Mouse (Mus musculus) midbrain, embryonic 11.5 days (tissue): ENCODE measurements at regions not wholly inside any gene's neighbourhood (a gene's known extent, or its start where the extent isn't known, plus 50 kb on each side); places are given as distances from the start of the nearest gene placed in this dataset.
A peak's percentile ranks its signal among the peaks of the same experiment; 100 is the strongest.

ENCODE experiments used
- ATAC-seq: fragments of 200-750 bp; cut with Nextera tagmentation; 2 replicates; pipeline ENCODE4 v1.8.0; 2017; ENCODE audit warnings: moderate TSS enrichment, moderate library complexity; ENCODE audit not compliant: low FRiP score
- DNase-seq: peaks from one replicate; pipeline ENCODE4 v3.0.0; 2015; ENCODE audit warnings: low spot score; ENCODE audit errors: missing footprints
- H3K27ac ChIP-seq: fragments of 300-500 bp; sonication (generic); 2 replicates; pipeline ENCODE4 v1.5.1; 2014; ENCODE audit warnings: low read depth, low read length
- H3K27me3 ChIP-seq: fragments of 300-500 bp; sonication (generic); 2 replicates; pipeline ENCODE4 v1.6.1; 2014; ENCODE audit warnings: mild to moderate bottlenecking, low read length, moderate library complexity, mixed read lengths; ENCODE audit not compliant: control insufficient read depth, insufficient read depth
- H3K36me3 ChIP-seq: fragments of 300-500 bp; sonication (generic); 2 replicates; pipeline ENCODE4 v1.6.1; 2014; ENCODE audit warnings: mild to moderate bottlenecking, low read length, moderate library complexity, mixed read lengths; ENCODE audit not compliant: control insufficient read depth, insufficient read depth
- H3K4me1 ChIP-seq: fragments of 300-500 bp; sonication (generic); 2 replicates; pipeline ENCODE4 v1.6.1; 2014; ENCODE audit warnings: low read length; ENCODE audit not compliant: control insufficient read depth, insufficient read depth
- H3K4me2 ChIP-seq: fragments of 300-500 bp; sonication (generic); 2 replicates; pipeline ENCODE4 v1.6.1; 2014; ENCODE audit warnings: mild to moderate bottlenecking, moderate library complexity
- H3K4me3 ChIP-seq: fragments of 300-500 bp; sonication (generic); 2 replicates; pipeline ENCODE4 v1.5.1; 2014; ENCODE audit warnings: low read depth, low read length
- H3K9ac ChIP-seq: fragments of 300-500 bp; sonication (generic); 2 replicates; pipeline ENCODE4 v1.6.1; 2014; ENCODE audit warnings: low read length
- H3K9me3 ChIP-seq: fragments of 300-500 bp; sonication (generic); 2 replicates; pipeline ENCODE4 v1.6.1; 2016; ENCODE audit warnings: low read length; ENCODE audit not compliant: control insufficient read depth
- WGBS: fragments of 180-500 bp; shearing (Covaris S2); extraction: QIAGEN DNeasy Blood & Tissue Kit; methylation state at CpG from one replicate; pipeline ENCODE4 v1.1.7; 2014; 5-methylcytosine and 5-hydroxymethylcytosine counted together

- no peaks in the 10 kb centered on the region for H3K36me3 ChIP-seq
- H3K9ac ChIP-seq: no peak overlapping the region
- H3K27me3 ChIP-seq: no peaks in the 10 kb centered on the region
- 55% methylated on average over 12 of the region's 12 CpGs for WGBS
- DNase-seq (peak; percentile 92), ATAC-seq (peak; percentile 94)
- H3K9me3 ChIP-seq: no peaks in the 10 kb centered on the region; the same call in 1 of the 2 replicates
- peak overlapping the region; percentile 62 for H3K27ac ChIP-seq
- H3K4me3 ChIP-seq: no peak overlapping the region
- H3K4me2 ChIP-seq: no peak overlapping the region
- H3K4me1 ChIP-seq: peaks cover 26% of the 10 kb centered on the region
Measured at GRCm38 (mm10) chr10:17237918-17238850, 484.8 kb upstream of the Cited2 start.

GRCm38 (mm10) chr10:17248270-17248669, 474.7 kb upstream of the Cited2 start:
- no peaks in the 10 kb centered on the region for H3K9me3 ChIP-seq
- H3K27me3 ChIP-seq: no peaks in the 10 kb centered on the region
- ATAC-seq (no peak), DNase-seq (no peak)
- H3K4me1 ChIP-seq: no peaks in the 10 kb centered on the region
- 70% methylated on average over 2 of the region's 2 CpGs for WGBS
- no peak overlapping the region for H3K9ac ChIP-seq
- no peak overlapping the region for H3K4me2 ChIP-seq
- no peak overlapping the region for H3K27ac ChIP-seq
- H3K36me3 ChIP-seq: no peaks in the 10 kb centered on the region
- no peak overlapping the region for H3K4me3 ChIP-seq

- Histone ChIP-seq H3K4me1 (no peaks in the 10 kb centered on the region), H3K9me3 (no peaks in the 10 kb centered on the region), H3K36me3 (no peaks in the 10 kb centered on the region), H3K27me3 (no peaks in the 10 kb centered on the region), H3K27ac (no peak overlapping the region), H3K4me3 (no peak overlapping the region), H3K4me2 (no peak overlapping the region), H3K9ac (no peak overlapping the region)
- DNase-seq: no peak
- WGBS: 54% methylated on average over 4 of the region's 4 CpGs
- no peak for ATAC-seq
Measured at GRCm38 (mm10) chr10:17253040-17253439, 470.0 kb upstream of the Cited2 start.

- Histone ChIP-seq H3K36me3 (no peaks in the 10 kb centered on the region), H3K9ac (no peak overlapping the region), H3K27me3 (no peaks in the 10 kb centered on the region), H3K4me2 (no peak overlapping the region), H3K4me3 (no peak overlapping the region), H3K9me3 (no peaks in the 10 kb centered on the region), H3K4me1 (no peaks in the 10 kb centered on the region), H3K27ac (no peak overlapping the region)
- no peak for DNase-seq
- no peak for ATAC-seq
- WGBS: 80% methylated on average over 4 of the region's 4 CpGs
Measured at GRCm38 (mm10) chr10:17260154-17260553, 462.9 kb upstream of the Cited2 start.

- Histone ChIP-seq H3K4me1 (no peaks in the 10 kb centered on the region), H3K9ac (no peak overlapping the region), H3K4me3 (no peak overlapping the region), H3K9me3 (no peaks in the 10 kb centered on the region), H3K27ac (no peak overlapping the region), H3K36me3 (no peaks in the 10 kb centered on the region), H3K4me2 (no peak overlapping the region), H3K27me3 (no peaks in the 10 kb centered on the region)
- DNase-seq (no peak), ATAC-seq (no peak)
- whole genome bisulfite sequencing: 91% methylated on average over 4 of the region's 4 CpGs
Measured at GRCm38 (mm10) chr10:17260615-17261014, 462.4 kb upstream of the Cited2 start.

GRCm38 (mm10) chr10:17261192-17261824, 461.7 kb upstream of the Cited2 start:
- no peaks in the 10 kb centered on the region for H3K9me3 ChIP-seq
- ATAC-seq: no peak
- WGBS: 75% methylated on average over 4 of the region's 4 CpGs
- no peak overlapping the region for H3K4me2 ChIP-seq
- H3K27me3 ChIP-seq: no peaks in the 10 kb centered on the region
- H3K36me3 ChIP-seq: no peaks in the 10 kb centered on the region
- no peak overlapping the region for H3K27ac ChIP-seq
- no peak overlapping the region for H3K9ac ChIP-seq
- H3K4me3 ChIP-seq: no peak overlapping the region
- DNase-seq: no peak
- no peaks in the 10 kb centered on the region for H3K4me1 ChIP-seq

- Histone ChIP-seq H3K4me3 (no peak overlapping the region), H3K9me3 (no peaks in the 10 kb centered on the region), H3K4me2 (no peak overlapping the region), H3K27me3 (no peaks in the 10 kb centered on the region), H3K4me1 (no peaks in the 10 kb centered on the region), H3K27ac (no peak overlapping the region), H3K9ac (no peak overlapping the region), H3K36me3 (no peaks in the 10 kb centered on the region)
- 74% methylated on average over 3 of the region's 3 CpGs for WGBS
- no peak for ATAC-seq
- no peak for DNase-seq
Measured at GRCm38 (mm10) chr10:17261825-17262205, 461.2 kb upstream of the Cited2 start.

GRCm38 (mm10) chr10:17272646-17273045, 450.4 kb upstream of the Cited2 start:
- H3K9ac ChIP-seq: no peak overlapping the region
- WGBS: 83% methylated on average over 5 of the region's 5 CpGs
- no peak overlapping the region for H3K4me2 ChIP-seq
- no peaks in the 10 kb centered on the region for H3K4me1 ChIP-seq
- no peaks in the 10 kb centered on the region for H3K27me3 ChIP-seq
- H3K9me3 ChIP-seq: no peaks in the 10 kb centered on the region; the same call in 1 of the 2 replicates
- no peaks in the 10 kb centered on the region for H3K36me3 ChIP-seq
- ATAC-seq: no peak
- H3K27ac ChIP-seq: no peak overlapping the region
- DNase-seq: no peak
- no peak overlapping the region for H3K4me3 ChIP-seq

- Histone ChIP-seq H3K4me2 (no peak overlapping the region), H3K9ac (no peak overlapping the region), H3K4me3 (no peak overlapping the region), H3K36me3 (no peaks in the 10 kb centered on the region), H3K4me1 (no peaks in the 10 kb centered on the region), H3K9me3 (no peaks in the 10 kb centered on the region; the same call in 1 of the 2 replicates), H3K27ac (no peak overlapping the region), H3K27me3 (no peaks in the 10 kb centered on the region)
- DNase-seq (no peak), ATAC-seq (no peak)
- WGBS: 89% methylated on average over 3 of the region's 3 CpGs
Measured at GRCm38 (mm10) chr10:17273855-17274254, 449.2 kb upstream of the Cited2 start.
